Mouse (Mus musculus): ENCODE data around the gene Cpne9.
"Not testable (repeated sequence)": the region's sequence is repeated elsewhere in the genome, so short reads cannot be mapped to it uniquely, and the experiment has no call there.

The Cpne9 gene

DNA sequence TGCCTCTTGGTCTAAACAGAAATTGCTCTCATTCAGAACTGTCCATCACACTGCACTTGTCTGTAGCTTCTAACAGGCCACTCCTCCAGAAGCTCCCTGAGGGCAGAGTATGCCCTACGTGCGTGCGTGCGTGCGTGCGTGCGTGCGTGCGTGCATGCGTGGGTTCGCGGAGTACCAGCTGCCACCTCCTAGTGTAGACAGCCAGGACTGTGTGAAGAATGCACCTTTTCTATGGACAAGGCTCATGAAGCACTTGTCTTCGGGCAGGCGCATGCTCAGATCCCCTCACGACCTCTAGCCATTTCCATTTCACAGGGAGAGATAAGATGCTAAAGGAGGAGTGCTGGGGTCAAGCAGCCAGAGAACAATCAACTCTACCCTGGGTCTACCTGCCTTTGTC lies 7.2 kb downstream of the Cpne9 start:
- DNase-seq (ENCODE audit: low read depth) = no peak

- DNase-seq (ENCODE audit: low read depth) = no peak
Observed at GRCm38 (mm10) chr6:113290346-113290745, 8.2 kb downstream of the Cpne9 start.

DNA sequence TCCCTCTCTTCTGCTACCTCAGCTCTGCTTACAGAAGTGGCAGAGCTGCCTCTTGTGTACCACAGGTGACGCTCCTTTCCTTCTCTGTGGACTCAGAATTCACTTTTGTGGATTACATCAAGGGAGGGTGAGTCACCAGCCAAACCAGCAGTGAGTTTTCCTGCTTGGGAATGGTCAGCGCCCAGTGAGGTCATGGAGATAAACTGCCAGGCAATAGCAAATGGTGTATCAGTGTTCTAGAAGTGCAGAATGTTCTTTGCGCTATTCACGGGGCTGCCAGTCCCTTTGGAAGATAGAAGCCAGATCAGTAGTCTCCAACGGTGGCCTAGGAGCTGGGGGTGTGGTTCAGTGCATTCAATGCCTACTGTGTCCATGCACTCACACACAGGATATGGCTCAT lies 10.8 kb downstream of the Cpne9 start:
- DNase-seq (ENCODE audit: low read depth) = no peak

GRCm38 (mm10) chr6:113296046-113296445 lies 13.9 kb downstream of the Cpne9 start:
- no peak for DNase-seq (ENCODE audit: low read depth)

- peak; percentile 37 for DNase-seq (ENCODE audit: low read depth)
Observed at GRCm38 (mm10) chr6:113296639-113297038, 14.5 kb downstream of the Cpne9 start.

- DNase-seq (ENCODE audit: low read depth) = no peak
Observed at GRCm38 (mm10) chr6:113301350-113301749, 19.2 kb downstream of the Cpne9 start.

DNA sequence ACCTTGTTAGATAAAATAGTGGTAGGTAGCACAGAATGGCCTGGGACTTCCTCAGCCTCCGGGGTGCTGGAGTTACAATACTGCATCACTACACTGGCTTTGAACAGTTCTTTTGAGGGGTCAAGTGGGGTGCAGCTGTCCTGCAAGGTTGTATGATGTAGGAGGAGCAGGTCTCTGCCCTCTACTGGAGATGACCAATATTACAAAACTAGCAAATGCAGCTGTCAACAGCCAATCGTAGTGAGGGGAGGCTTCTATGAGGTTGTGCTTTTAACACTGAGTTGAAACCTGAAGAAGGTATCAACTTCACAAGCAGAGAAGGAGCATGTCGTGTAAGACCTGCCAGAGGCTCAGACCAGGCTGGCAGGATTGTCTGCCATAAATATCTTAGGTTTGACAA lies 20.2 kb downstream of the Cpne9 start:
- no peak for DNase-seq (ENCODE audit: low read depth)

DNA sequence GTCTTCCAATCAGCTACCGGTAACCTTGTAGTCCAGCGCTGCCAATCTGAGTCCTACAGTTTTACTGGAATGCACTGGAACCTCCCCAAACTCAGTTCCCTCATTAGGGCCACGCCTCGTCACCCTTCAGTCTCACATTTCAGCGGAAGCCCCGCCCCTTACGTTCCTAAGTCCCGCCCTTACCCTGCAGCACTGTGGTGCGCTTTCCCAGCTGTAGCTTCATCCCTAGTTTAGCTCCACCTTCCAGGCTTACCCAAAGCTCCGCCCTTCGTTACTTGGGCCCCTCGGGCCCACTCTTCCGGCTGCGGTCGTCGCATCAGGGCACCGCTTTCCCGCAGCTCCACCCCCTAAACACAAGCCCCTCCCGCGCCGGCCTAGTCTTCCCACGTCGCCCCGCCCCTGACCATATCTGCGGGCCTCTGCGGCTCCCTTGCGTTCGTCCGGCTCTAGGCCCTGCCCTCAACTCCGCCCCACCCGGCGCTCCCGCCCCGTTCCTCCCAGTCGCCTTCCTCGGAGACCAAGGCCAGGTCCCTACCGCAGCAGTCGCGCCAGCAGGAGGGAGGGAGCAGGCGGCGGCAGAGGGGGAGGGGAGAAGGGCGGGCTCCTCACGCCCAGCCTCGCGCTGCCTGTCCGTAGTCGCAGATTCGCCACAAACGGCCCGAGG lies 24.3 kb downstream of the Cpne9 start:
- DNase-seq (ENCODE audit: low read depth) = peak; percentile 99

DNA sequence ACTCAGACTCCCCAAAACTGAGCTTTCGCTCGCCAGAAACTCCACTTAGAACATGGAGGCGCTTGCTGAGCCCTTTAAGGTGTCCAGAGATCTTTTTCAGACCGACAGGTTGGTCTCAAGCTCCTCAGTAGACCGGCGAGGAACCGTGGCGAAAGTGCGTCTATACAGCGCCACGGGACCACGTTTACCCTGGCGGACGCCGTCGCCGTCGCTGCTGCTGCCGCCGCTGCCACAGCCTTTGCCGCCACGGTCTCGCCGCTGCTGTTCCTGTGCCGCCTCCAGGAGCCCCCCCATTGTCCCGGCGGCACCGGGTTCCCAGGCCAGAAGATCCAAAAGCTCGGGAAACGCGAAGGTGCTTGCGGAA lies 24.9 kb downstream of the Cpne9 start, which contains the start of gene Brpf1:
Gene Brpf1, plus strand, starts transcription at position 152 of the 364 bp plus-strand sequence.
- no peak for DNase-seq (ENCODE audit: low read depth)

GRCm38 (mm10) chr6:113307481-113308121 lies 25.5 kb downstream of the Cpne9 start:
- DNase-seq (ENCODE audit: low read depth) = no peak

GRCm38 (mm10) chr6:113308141-113308540 lies 26.0 kb downstream of the Cpne9 start:
- DNase-seq (ENCODE audit: low read depth) = no peak

- no peak for DNase-seq (ENCODE audit: low read depth)
Observed at GRCm38 (mm10) chr6:113315972-113316371, 33.9 kb downstream of the Cpne9 start.

- DNase-seq (ENCODE audit: low read depth) = peak; percentile 99
Observed at GRCm38 (mm10) chr6:113326533-113327315, 44.6 kb downstream of the Cpne9 start, which contains the start of gene Ogg1. Gene Ogg1, plus strand, starts transcription at chr6:113326972.

DNA sequence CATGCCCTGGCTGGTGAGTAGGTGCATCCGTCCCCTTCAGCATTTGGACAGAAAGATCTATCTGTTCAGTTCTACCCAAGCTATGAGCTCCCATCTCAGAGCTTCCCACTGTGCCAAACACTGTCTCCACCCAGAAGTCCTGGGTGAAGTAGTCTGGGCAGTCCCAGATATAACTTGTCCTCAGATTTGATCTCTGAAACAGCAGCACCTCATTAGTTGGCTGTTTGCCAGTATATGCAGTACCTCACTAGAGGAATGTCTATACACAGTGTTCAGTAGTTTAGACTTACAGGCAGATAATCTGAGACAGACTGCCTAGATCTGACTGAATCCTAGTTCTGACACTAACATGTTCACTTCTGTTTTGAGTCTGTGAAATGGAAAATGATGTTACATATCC lies 47.3 kb downstream of the Cpne9 start:
- DNase-seq (ENCODE audit: low read depth) = no peak

DNA sequence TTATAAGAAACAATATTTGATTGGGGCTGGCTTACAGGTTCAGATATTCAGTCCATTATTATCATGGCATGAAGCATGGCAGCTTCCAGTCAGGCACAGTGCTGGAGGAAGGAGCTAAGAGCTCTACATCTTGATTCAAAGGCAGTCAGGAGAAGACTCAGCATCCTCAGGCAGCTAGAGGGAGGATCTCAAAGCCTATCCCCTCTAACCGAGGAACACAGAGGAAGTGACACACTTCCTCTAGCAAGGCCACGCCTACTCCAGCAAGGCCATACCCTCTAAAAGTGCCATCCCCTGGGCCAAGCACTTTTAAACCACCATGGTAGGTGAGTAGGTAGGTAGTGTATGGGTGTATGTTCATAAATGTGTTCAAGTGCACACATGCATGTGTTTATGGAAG lies 48.4 kb downstream of the Cpne9 start:
- no peak for DNase-seq (ENCODE audit: low read depth)

GRCm38 (mm10) chr6:113331721-113332120 lies 49.6 kb downstream of the Cpne9 start:
- no peak for DNase-seq (ENCODE audit: low read depth)

GRCm38 (mm10) chr6:113332734-113333133 lies 50.6 kb downstream of the Cpne9 start:
- not testable (repeated sequence) for DNase-seq (ENCODE audit: low read depth)

DNA sequence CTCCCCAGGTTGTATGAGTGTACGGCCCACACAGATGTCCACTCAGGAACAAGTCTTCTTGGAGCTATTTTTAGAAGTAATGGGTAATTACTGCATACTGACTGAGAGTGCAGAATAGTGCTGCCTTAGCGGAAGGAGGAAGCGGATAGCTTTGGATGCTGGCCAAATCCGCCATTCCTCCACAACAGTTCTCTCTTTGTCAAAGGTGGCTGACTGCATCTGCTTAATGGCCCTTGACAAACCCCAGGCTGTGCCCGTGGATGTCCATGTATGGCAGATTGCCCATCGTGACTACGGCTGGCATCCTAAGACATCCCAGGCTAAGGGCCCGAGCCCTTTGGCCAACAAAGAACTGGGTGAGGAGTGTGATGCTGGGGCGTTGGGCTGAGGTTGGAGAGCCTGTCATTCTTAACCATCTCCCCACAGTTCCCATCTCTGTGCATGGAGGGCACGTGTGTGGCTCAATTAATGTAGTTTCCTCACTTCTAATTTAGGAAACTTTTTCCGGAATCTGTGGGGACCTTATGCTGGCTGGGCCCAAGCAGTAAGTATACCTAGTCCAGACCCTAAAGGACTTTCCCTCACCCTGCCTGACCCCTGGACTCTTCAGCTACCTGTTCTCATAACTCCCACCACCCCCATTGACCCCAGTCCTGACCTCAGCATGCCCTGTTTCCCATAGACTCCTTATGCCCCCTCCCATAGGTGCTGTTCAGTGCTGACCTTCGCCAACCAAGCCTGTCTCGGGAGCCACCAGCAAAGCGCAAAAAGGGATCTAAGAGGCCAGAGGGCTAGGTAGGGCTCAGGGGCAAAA lies 51.2 kb downstream of the Cpne9 start:
- no peak for DNase-seq (ENCODE audit: low read depth)

- no peak for DNase-seq (ENCODE audit: low read depth)
Observed at GRCm38 (mm10) chr6:113334216-113334615, 52.1 kb downstream of the Cpne9 start.

GRCm38 (mm10) chr6:113336852-113337620 lies 54.9 kb downstream of the Cpne9 start:
- no peak for DNase-seq (ENCODE audit: low read depth)

DNA sequence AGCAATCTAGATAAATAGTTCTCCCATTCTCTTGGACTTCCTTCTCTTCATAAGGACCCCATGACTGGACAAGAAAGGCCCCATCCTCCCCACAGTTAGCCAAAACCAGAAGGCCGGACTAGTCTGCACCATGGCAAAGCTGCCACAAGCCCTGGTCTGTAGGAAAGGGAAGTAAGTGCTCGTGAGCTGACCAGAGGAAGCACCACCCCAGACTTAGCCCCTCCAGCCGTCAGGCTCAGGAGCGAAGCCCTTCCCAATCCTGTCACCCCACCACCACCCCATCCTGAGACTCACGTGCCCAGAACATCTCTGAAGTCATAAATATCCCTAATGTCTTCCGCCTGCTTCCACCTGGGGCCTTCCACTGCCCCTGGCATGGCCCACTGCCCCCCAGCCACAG lies 59.5 kb downstream of the Cpne9 start:
- no peak for DNase-seq (ENCODE audit: low read depth)
